Mouse (Mus musculus) myocyte (in vitro differentiated cells): ENCODE data around the gene Prdm2.

Source experiments
- CEBPB ChIP-seq: IDR thresholded peaks from 2 replicates; pipeline ENCODE4 v1.6.1; 2011; ENCODE audit warnings: mild to moderate bottlenecking, moderate library complexity; ENCODE audit not compliant: poor library complexity, insufficient read depth, severe bottlenecking
- E2F4 ChIP-seq: IDR thresholded peaks from one replicate; pipeline ENCODE4 v1.6.1; 2011; ENCODE audit warnings: mild to moderate bottlenecking, control low read depth, moderate library complexity; ENCODE audit not compliant: insufficient read depth
- MAX ChIP-seq: IDR thresholded peaks from one replicate; pipeline ENCODE4 v1.6.1; 2011; ENCODE audit warnings: low read depth, mild to moderate bottlenecking, control low read depth
- MYOD1 ChIP-seq, 3 experiments: IDR thresholded peaks; one replicate each; pipeline ENCODE4 v1.6.1; 2011; ENCODE audit warnings: control low read depth in 2 of 3, low read depth in 2 of 3, mild to moderate bottlenecking in 2 of 3, moderate library complexity in 1 of 3; ENCODE audit not compliant: insufficient read length in 2 of 3, control insufficient read depth in 1 of 3
- MYOG ChIP-seq, 3 experiments: IDR thresholded peaks; one replicate each; pipeline ENCODE4 v1.6.1; 2011; ENCODE audit warnings: control low read depth in 2 of 3, low read depth in 2 of 3, mild to moderate bottlenecking in 2 of 3; ENCODE audit not compliant: insufficient read length in 2 of 3, control insufficient read depth in 1 of 3, insufficient read depth in 1 of 3
- POLR2A ChIP-seq: IDR thresholded peaks from one replicate; pipeline ENCODE4 v1.6.1; 2011; ENCODE audit warnings: low read depth, mild to moderate bottlenecking, control low read depth, moderate library complexity; ENCODE audit not compliant: insufficient read length
- REST ChIP-seq: IDR thresholded peaks from one replicate; pipeline ENCODE4 v1.6.1; 2011; ENCODE audit warnings: mild to moderate bottlenecking, control low read depth, moderate library complexity; ENCODE audit not compliant: insufficient read depth, insufficient read length
- SRF ChIP-seq: IDR thresholded peaks from one replicate; pipeline ENCODE4 v1.6.1; 2011; ENCODE audit warnings: low read depth; ENCODE audit not compliant: control insufficient read depth, insufficient read length
- TCF12 ChIP-seq: IDR thresholded peaks from one replicate; pipeline ENCODE4 v1.6.1; 2011; ENCODE audit warnings: mild to moderate bottlenecking, control low read depth; ENCODE audit not compliant: poor library complexity, insufficient read depth, severe bottlenecking
- USF1 ChIP-seq: IDR thresholded peaks from one replicate; pipeline ENCODE4 v1.6.1; 2011; ENCODE audit warnings: low read depth, mild to moderate bottlenecking, control low read depth, moderate library complexity

- TF ChIP-seq MYOG (IDR thresholded peaks at IDR 0.05; ENCODE audit: control insufficient read depth in 1 of 3, insufficient read depth in 1 of 3, insufficient read length in 2 of 3, low read depth in 2 of 3) (no peak), USF1 (no peak), TCF12 (no peak), REST (no peak), POLR2A (no peak), MAX (no peak), SRF (no peak), CEBPB (no peak), E2F4 (no peak), MYOD1 (IDR thresholded peaks at IDR 0.05; ENCODE audit: control insufficient read depth in 1 of 3, insufficient read length in 2 of 3, low read depth in 2 of 3) (no peak)
Measured at GRCm38 (mm10) chr4:143058765-143059344, 153.9 kb downstream of the Prdm2 start.
